Mouse (Mus musculus) WW6 (cell line): ENCODE data around the gene 4930544G11Rik.

ENCODE experiments used
- DNase-seq: peaks from one replicate; pipeline ENCODE4 v3.0.0-alpha.2; 2013; ENCODE audit warnings: low read depth, low spot score

Gene 4930544G11Rik

DNA sequence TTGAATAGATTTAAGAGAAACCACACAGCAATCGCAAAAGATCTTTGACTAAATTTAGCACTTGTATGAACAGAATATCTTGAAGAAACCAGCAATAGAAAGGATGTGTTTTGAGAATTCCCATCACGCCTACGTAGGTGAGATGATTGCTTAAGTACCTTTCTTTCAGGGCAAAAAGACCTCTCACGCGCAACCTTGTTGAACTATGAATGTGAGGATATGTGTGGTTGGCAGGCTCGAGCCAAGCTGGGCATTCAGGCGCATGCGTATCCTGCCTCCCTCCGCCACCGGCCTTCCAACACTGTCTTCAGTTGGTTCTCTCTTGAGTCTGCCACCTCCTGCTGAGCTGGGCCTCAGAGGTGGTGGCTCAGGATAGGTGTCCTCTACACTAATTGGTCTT is at the start of gene 4930544G11Rik:
Gene 4930544G11Rik, plus strand, starts transcription at position 301 of the 400 bp plus-strand sequence.
- DNase-seq: no peak

DNA sequence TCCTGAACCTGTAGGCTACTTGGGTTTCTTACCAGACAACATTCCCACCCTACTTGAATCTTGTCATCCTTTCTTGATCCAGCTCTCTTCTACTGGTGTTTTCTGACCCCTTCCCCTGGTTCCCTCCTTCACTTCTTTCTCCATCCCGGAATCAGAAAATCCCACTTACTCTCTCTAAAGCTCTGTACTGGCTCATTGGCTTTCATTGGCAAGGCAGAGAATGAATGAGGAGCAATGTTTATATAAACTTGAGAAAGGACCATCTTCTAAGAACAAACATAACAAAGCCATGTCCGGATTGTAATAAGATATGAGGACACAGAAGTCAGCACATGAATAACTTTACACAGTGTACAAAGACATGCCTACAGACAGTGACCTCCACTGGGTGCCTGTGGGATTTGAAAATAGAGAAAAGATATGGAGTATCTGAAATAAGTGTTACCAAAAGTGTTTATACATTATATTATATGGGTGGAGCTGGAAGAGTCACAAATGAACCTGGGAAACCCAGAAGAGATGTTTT is 45.7 kb upstream of the 4930544G11Rik start:
- DNase-seq: no peak

DNA sequence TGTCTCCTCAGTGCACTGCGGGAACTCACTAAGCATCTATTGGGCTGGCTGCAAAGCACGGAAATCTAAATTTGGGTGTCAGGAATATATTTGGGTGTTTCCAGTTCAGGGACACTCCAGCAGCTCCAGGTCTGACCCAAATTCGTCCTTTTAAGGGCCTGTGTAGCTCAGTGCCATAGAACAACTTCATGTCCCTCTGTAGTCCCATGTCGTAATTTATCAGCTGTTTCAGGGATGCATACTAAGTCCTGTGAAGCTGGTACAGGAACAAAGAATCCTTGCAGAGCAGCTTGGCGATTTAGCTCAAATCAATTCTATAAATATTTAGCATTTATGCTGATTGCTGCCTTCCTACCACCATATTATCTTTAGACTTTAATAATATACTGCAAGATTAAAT is 37.0 kb upstream of the 4930544G11Rik start:
- no peak for DNase-seq

DNA sequence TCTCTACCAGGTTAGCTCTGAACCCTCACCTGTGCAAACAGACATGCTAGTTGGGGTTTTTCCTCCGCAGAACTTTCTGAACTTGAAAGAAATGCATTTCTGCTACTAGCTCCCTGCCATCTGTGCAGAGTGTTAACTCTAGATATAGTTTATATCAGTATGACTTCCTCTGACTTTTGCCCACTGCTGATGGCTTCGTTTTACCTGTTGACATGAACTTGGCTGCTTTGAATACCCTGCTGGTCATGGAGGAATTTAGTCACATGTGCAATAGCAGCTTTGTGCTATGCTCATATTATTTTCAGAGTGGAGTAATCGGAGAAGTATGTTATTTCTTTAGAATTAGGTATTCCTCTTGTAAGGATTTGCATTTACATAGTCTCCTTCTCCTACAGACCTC is 30.7 kb upstream of the 4930544G11Rik start:
- DNase-seq: no peak

DNA sequence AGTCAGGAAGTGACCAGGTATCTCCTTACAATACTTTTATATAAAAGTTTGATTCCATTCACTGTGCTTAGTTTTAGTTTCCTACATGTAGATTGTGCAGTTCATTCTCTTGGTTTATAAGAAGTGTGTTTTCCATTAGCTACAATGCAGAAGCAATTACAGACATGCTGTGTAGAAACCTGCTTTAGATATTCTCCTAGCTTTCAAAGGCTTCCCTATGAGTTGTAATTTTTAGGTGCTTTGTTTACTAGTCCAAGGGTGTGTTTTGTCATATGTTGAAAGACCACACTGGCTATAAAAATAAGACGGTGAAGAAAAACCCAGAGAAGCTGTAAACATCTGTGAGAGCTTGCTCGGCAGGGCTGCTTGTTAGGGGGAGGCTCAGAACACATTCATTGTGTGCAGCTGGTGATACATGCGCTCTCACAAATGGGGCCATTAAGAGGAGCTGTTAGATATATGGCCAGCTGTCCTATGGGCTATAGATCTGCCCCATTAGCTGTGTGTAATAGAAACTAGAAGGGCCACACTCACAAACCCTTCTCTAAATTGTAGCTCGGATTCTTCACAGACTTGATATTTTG is 28.8 kb upstream of the 4930544G11Rik start:
- no peak for DNase-seq

DNA sequence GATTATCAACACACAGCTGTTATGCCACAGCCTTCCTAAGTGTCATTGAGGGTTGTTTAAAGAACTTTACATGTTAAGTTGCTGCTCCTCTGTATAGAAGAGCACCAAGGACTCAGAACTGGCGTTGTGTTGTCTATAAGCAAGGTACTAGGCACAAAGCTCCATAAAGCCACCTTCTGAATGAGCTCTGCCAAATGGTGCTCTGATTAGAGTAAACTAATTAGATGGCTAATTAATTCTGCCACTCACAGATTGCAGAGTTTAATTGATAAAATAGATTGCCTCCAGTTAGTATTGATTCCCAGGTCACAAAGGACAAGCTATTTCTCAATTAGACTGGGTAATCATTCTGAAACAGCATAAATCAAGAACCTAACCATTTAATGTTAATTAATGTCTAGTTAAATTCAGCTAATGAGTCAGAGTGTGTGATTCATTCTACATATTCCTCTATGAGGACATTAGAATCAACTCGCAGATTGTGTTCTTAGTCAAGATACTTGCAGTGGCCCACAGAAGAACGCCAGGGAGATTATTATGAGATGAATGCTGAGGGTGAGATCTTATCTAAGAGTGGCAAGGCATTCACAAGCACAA is 26.6 kb upstream of the 4930544G11Rik start:
- no peak for DNase-seq

DNA sequence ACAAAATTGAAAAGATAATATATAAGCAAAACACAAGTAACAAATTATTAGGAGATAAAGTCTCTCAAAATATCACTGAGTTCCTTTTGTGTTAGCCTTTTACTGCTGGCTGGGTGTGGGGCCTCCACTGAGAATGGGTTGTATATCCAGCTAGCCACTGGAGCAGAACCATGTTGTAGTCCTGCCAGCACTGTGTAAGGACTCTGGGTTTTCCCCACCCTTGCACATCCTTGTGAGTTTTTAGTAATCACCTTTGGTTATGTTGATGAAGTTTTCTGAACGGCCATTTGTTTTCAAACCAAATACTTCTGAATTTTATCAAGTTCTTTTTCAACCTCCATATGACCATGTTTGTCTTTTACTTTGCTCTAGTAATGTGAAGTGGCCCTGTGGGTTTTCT is 21.9 kb upstream of the 4930544G11Rik start:
- DNase-seq: no peak

DNA sequence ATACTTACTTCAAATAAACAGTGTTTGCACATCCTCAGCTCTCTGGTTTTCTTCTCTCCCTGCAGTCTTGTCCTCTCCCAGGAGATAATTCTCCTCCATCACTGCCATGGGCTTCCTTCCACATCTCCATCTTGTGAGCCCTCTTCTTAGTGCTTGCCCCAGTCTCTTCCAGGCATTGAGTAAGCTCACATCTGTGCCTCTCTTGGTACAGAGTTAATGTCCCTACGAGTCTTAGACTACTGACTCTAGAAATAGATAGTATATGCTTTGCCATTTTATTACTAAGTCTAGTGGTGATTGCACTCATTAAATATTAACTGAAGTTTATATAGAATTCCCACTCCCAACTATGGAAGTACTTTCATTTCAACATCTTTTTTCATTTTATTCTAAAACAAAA is 19.6 kb upstream of the 4930544G11Rik start:
- no peak for DNase-seq

DNA sequence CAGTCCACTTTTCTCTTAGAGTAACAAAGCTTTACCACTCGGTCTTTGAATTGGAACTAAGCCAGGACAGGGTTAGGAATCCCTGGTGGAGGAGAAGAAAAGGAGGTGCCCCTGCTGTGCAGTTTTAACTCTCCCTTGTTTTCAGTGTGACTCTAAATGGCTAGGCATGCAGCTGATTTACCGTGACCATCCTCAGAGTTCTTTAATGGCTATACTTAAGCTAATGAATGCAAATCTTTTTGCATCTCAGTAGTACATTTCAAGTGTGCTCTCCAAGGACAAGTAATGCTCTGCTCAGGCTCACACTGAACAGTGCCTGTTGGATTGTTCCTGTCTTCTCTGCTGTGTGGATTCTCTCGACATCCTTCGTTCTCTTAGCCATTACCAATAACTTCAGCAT is 19.2 kb upstream of the 4930544G11Rik start:
- peak; percentile 40 for DNase-seq

DNA sequence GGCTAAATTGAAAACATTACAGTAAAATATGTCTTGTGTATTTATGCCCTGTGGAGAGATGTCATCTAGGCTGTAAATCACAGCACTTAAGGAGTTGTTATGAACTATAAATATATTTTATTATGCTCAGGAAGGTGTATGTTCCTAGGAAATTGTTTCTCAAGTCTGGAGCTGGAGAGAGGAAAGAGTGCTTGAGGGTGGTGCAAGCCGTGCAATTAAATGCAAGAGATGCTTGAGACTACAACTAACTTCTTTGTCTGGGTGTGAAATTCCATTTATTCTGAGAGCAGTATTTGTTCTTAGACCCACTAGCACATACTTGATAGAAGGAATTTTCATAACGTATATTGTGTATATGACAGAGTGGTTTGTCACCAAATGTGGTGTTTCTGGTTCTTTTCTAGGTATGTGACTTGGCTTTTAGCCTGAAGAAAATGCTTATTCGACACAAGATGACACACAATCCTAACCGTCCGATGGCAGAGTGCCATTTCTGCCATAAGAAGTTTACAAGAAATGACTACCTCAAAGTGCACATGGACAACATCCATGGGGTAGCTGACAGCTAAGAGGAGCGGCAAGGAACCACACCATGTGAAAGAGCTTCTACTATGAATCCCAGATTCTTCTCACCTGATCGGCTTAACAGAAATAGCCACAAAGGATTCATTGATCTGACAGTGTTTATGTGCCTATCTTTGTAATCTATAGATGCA is 16.7 kb upstream of the 4930544G11Rik start:
- no peak for DNase-seq

DNA sequence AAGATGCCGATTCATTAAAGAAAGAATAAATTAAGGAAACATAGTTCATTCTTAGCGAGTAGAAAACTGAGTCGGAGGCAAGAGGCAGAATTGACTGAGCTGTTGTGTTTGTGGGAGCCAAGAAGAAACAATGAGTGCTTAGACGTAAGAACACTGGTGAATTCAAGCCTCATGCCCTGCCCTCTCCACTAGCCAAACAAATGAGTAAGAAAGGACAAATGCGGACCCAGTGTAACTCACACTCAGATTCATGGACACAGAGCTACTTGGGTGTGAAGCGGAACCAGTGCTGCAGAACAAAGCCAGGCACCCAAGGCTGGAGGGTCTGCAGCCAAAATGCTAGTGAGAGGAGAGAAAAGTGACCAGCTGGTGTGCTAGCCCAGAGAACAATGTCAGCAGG is 1.9 kb upstream of the 4930544G11Rik start:
- DNase-seq: no peak

DNA sequence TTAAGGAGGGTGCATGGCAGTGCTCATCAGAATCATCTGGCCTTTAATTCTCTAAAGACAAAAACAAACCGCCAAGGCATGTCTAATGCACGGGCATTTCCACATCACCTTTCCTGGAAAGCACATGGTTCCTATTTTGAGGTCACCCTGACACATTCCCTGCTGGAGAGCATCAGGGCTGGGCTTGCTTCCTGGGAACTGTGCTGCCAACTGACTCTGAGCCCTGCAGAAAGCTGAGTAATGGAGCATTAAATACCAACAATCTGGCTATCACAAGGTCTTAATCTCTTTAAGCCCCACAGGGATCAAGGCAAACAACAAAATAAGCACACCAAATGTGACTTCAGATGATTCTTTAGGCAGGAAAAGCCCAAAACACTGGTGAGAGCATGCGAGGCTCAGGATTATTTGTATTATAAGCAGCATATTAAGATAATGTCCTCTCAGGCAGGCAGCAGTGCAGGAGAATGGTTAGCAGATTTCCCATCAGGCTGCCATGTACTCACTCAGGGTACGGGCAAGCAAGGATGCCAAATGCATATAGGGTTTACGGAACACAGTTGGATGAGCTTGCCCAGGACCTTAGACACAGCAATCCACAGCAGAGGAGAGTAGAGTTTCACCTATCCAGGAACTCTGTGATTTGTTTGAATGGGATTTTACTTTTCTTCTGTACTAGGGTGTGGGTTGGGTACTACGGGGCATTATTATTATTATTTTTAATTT is 17.1 kb downstream of the 4930544G11Rik start:
- DNase-seq: no peak

DNA sequence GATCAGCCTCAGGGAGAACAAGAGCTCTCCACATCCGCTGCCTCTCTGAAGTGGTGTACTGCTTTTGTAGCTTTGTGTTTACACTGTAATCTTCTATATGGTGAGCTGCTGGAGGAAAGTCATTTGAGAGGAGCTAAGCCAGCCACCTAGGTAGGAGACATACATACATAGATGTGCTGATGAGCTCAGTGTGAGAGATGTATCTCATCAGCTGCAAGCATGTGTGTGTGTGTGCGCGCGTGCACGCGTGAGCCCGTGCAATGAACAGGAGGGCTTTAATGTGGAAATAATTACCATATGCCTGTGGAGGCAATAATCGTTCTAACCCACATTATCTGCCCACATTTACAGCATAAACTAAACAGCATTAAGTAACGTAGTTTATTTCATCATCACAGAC is 18.0 kb downstream of the 4930544G11Rik start:
- no peak for DNase-seq

DNA sequence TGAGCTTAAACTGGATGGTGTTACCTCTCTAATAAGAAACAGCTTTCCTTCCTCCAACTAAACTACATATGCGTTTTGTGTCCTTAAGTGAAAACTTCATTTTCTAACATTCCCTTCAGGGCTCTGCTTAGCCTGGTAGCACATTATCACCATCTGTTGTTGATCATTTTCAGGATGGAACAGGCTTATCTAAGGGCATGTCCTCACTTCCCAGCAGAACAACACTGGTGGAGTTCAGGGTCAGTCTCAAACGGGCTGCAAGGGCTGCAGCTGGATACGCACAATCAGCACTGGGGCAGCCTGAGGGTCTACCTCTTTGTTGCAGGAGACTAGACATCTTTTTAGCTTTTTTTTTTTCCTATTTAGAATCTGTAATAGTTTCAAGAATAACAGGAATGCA is 39.7 kb downstream of the 4930544G11Rik start:
- DNase-seq: no peak

DNA sequence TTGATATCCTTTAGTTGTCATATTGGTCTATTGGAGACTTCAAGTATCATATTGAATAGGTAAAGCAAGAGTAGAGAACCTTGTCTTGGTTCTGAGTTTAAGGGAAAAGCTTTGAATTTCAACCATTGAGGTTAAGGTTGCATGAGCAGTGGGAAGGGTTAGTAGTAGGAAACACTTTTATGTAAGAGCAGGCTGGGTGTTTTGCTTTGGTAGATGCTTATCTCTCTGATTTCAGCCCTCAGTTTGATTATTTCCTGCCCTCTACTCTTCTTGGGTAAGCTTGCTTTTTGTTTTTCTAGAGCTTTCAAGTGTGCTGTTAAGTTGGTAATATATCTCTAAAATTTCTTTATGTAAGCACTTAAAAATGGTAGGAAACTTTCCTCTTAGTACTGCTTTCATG is 45.9 kb downstream of the 4930544G11Rik start:
- no peak for DNase-seq
